Mouse (Mus musculus) kidney, adult 2 months (tissue): Measurements from ENCODE around the gene Cd80.

Experiments
- CTCF ChIP-seq: fragments of 200-500 bp; conservative IDR thresholded peaks from 2 replicates; pipeline ENCODE4 v1.5.1; 2011; ENCODE audit warnings: low read depth, mild to moderate bottlenecking, control low read depth, low read length, moderate library complexity, mixed read lengths; ENCODE audit not compliant: insufficient read depth, insufficient read length
- POLR2A ChIP-seq: fragments of 200-500 bp; IDR thresholded peaks from one replicate; pipeline ENCODE4 v1.6.1; 2011; ENCODE audit warnings: low read depth, low read length, control low read depth

DNA sequence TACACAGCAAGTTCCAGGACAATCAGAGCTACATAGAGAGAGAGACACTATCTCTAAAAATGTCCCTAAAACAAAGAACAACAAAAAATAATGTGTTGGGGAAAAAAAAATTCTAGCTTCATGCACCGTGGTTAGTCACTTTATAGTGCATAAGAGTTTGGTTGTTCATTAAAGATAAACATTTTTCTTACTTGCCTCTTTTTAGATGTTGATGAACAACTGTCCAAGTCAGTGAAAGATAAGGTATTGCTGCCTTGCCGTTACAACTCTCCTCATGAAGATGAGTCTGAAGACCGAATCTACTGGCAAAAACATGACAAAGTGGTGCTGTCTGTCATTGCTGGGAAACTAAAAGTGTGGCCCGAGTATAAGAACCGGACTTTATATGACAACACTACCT, 18.3 kb downstream of the Cd80 start:
- no peak for TF ChIP-seq POLR2A
- TF ChIP-seq CTCF = no peak
